Mouse (Mus musculus): Measurements from ENCODE around the gene Prr7.
A peak's percentile ranks its signal among the peaks of the same experiment; 100 is the strongest.
"Not testable (repeated sequence)": the region's sequence is repeated elsewhere in the genome, so short reads cannot be mapped to it uniquely, and the experiment has no call there.

Gene Prr7

DNA sequence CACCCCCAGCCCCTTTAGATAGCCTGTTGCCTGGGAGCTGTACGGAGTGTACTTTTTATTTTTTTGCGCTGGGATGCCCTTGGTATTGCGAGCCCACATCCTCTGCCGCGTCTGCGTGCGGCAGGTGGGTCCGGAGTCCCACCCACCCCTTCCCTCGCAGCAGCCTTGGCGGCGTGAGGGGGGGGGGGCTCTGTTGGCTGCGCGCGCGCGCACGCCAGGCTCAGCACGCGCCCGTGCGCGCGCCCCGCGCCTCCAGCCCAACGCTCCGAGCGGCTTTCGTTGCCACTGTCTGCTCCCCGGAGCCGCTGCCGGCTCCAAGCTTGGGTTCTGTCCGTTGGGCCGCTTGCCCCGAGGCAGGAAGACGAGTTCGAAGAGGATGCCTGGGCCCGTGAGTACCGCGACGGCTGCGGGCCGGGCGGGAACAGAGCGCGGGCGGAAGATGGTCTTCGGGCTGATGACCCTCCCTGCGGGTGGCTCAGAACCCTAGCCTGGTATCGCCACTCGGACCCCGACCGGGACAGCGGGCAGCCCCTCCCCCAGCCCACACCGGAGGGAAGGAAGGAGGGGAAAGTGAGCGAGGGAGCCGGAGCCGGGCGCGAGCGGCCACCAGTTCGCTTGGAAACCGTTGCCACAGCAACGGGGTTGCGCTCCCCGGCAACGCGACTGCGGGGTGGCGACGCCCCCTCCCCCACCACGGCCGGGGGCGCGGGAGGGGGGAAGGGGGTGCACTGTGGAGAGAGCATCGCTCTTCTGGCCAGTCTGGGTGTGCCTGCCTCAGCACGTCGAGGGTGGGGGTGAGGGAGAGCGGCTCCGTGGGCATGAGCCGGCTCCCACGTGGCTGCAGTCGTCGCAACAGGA lies at the start of gene Prr7:
Gene Prr7, plus strand, starts transcription at position 241 of the 858 bp plus-strand sequence.
- DNase-seq (ENCODE audit: low spot score): no peak

DNA sequence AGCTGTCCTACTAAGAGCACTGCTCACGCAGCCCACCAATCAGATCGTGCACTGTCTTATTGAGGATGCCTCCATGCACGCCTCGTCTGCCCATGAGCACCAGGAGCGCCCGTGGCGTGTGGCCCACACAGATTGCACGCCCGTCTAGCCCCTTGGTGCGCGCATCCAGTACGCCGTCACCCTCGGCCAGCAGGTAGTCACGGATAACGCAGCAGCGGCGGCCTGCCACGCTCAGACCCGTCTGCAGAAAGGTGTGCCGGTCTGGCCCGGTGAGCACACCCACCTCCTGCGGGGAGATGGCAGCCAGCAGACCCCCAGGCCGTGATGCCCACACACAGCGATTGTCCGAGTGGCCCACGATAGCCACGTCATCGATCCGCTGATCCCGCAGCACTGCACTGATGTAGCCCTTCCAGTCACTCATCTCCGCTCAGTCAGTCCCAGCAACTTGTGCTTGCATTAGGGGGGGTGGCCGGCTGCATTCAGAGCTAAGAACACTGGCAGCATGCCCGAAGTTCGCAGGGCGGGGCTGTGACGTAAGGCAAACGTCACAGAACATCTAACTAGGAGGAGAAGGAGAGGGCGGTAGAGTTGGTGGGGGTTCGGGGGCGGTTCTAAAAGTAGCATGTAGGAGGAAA lies 49.2 kb upstream of the Prr7 start, which contains the start of gene Pfn3:
Gene Pfn3, minus strand, starts transcription at position 490 of the 638 bp plus-strand sequence.
- DNase-seq (ENCODE audit: low spot score): no peak

DNA sequence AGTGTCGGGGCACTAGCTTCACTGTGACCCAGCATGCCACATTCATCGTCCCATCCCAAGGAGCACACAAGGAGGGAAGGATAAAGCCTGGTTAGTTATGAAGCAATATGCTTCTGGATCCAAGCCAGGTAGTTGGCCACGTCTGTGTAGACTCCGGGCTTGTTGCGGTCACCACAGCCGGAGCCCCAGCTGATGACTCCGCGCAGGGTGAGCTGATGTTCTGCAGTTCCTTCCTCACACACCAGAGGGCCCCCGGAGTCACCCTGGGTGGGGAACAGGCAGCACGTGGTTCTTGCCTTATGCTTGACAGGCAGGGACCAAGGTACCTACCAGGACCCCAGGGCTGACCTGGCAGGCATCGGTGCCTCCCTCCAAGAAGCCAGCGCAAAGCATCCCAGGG lies 46.1 kb upstream of the Prr7 start:
- peak; percentile 68 for DNase-seq (ENCODE audit: low spot score)

DNA sequence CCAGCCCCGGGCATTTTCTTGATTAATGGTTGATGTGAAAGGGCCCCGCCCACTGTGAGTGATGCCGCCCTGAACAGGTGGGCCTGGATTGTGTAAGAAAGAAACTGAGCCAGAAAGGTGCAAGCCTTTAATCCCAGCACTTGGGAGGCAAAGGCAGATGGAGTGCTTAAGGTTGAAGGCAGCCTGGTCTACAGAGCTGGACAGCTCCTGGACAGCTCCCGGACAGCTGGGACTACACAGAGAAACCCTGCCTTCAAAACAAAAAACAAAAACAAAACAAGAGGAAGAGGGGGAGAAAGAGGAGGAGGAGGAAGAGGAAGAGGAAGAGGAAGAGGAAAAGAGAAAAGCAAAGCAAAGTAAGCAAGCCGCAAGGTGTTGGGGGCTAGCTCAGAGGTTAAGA lies 44.9 kb upstream of the Prr7 start:
- no peak for DNase-seq (ENCODE audit: low spot score)

DNA sequence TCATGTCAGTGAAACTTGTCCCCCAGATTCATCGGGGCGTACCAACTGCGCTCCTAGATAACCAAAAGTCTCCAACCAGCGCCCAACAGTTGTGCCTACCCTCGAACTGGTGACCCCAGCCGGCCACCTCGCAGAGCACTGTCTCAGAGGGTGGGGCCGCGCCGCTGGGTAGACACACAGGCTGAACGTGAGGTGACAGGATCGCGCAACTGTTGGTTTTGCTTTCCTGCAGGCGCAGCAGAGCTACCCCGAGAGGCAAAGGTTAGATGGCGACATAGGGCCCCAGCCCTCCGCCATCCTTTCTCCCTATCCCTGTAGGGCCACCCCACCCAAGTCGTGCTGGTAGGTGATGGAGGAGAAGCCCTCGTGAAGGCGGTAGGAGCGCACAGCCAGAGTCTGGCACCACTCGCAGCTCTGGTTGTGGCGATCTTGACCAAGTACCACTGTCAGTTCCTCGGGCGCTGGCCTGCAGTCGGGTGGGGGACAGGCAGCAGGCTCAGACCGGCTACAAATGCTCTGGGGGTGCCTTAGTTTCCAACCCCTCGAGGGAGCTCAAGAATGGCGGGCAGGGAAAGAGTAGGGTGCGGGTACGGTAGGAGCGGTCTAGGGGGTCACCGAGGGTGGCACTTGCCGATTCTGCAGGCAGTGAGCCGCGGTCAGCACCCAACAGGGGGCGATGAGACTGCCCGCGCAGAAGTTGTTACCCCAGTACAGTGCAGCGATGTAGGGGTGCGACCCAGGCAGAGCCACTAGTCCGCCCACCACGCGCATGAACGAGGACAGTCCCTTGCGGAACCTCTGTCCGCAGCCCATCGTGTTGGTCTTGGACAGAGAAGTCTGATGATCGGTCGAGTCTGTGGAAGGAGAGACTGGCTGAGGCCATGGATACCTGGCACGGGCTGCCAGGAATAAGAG lies 43.8 kb upstream of the Prr7 start:
- no peak for DNase-seq (ENCODE audit: low spot score)

DNA sequence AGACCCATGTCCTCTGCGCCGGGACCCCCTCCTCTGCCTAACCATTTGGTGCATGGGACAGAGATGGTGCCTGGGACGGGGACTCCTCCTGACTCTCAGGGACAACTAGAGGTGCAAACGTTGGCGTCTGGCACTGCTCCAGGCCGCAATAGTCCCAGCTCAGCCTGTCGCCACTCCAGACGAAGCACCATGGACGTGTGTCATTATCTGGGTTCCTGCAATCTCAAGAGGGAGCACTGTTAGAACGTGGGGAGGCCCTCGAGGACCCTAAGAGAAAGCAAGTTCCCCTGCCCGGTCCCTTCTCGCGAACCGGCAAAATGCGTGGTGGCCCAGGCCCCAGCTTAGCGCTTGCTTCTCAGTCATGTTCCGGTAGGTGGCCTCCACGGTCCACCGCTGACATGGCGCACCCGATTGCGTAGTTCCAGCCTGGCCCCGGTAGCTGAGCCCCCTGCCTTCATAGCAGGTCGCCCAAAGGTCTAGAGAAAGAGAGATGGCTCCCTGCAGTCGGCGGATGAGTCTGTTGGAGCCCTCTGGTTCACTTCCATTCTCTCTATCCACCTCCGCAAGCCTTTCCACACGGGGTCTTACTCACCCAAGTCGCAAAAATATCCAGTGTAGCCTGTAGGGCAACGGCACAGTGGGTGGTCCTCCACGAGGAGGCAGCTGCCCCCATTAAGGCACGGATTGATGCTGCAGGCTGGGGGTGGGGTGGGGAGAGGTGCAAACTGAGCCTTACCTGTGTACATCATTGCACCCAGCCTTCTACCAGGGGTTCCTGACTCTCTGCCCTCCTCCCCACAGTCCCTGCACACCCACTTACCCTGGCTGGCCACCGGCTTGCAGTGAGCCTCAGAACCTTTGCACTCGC lies 42.9 kb upstream of the Prr7 start:
- DNase-seq (ENCODE audit: low spot score): no peak

DNA sequence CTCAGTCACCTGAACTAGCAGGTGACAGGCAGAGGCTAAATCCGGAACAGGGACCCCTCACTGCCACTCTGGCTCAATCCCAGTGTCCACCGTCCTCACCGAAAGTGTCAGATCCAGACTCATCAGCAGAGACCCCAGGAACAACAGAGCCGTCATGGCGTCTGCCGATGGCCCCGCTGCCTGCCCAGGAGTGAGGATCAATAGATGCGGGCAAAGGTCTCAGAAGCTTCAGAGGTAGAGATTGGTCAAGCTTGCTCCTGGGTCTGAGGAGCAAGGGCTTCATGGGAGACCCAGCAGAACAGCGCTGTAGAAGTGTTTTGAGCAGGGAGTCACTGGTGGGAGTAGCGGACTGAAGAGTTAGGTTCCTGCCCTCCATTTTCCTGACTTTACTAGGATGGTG lies 37.5 kb upstream of the Prr7 start, which contains the start of gene F12:
Gene F12, minus strand, starts transcription at position 181 of the 400 bp plus-strand sequence.
- DNase-seq (ENCODE audit: low spot score): no peak

DNA sequence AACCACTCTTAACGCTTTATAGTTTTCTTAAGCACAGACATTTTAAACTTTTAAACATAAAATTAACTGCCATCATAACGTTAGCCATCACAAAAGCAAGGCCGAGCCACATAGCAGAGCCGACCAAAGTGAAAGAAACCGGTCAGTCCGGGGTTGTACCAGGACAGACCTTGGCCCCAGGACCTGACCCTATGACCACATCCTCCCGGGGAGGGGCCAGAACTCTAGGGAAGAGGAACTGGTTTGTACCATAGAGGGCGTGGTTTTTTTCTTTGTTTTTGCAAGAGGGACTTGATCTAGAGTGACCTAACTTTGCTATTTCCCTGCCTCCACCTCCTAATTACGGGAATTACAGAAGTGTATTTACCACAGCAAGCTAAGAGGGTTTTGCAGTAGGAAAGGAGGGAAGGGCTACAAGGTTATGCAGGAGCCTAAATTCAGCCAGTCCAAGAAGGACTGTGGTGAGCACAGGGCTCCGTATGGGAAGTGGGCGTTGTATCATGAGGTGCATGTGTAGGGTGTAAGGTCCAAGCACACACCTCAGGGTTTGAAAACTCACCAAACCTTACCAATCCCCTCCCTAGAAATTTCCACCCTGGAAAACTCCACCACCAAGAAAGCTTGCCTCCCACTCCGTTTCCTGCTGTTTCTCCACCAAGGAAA lies 34.7 kb upstream of the Prr7 start:
- DNase-seq (ENCODE audit: low spot score): no peak

DNA sequence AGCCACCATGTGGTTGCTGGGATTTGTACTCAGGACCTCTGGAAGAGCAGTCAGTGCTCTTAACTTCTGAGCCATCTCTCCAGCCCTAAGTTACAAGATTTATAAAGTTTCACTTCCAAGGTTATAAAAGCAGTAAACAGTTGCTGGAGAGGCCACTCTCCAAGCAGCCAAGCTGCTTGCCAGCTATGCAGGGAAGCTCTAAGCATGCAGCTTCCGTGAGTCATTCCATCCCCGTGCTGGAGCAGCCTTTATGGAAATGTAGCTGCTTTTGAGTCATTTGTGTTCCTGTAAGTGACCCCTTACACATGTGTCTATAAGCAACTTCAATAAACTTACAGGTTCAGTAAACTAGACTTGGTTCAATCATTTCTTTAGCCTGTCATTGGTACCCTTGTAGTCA lies 33.5 kb upstream of the Prr7 start:
- no peak for DNase-seq (ENCODE audit: low spot score)

DNA sequence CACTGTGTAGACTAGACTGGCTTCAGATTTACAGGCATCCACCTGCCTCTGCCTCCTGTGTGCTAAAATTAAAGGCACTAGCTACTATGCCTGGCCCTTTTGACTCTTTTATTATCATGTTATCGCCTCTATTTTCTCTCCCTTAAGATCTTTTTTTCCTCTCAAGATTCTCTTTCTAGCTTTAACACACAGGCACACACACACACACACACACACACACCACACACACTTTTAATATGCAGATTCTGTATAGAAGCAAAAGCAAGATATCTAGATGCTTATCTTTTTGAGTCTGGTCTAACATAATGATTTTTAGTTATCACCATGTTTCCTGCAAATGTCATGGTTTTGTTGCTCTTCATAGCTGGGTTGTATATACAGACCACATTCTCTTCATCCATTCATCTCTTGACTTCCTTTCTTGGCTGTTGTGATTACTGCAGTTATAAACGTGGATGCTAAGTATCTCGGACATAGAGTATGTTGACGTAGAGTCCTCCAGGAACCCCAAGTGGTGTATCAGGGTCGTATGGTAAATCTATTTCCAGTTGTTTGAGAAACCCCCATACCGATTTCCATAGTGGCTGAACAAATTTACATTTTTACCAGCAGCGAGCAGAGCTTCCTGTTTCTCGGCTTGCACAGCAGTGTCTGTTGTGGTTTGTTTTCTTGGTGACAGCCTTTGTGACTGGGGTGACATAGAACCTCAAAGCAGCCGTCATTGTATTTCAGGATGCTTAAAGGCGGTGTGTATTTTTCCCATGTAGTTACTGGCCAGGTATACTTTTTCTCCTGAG lies 32.0 kb upstream of the Prr7 start:
- no peak for DNase-seq (ENCODE audit: low spot score)

DNA sequence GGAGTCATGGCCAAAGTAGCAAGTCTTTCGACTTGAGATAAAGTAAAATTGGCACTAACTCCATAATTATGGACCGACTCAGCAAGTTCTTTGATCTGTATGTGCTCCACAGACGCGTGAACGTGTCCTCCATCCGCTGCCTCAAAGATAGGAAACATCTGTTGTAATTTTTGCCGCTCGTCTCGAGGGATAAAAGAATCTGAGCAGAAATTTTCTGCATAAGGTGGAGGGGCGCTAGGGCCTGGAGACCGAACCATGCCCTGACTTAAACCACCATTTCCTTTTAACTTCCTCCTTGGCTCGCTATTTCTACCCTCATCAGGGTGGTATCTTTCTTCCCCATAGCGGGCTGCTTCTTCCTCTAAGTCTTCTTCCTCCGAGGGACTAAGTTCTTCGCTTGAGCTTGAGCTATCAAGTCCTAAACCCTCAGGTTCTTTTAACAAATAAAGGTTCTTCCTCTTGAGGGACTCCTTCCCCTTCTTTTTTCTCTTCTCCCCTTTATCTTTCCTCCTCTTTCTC lies 26.9 kb upstream of the Prr7 start:
- DNase-seq (ENCODE audit: low spot score): not testable (repeated sequence)

DNA sequence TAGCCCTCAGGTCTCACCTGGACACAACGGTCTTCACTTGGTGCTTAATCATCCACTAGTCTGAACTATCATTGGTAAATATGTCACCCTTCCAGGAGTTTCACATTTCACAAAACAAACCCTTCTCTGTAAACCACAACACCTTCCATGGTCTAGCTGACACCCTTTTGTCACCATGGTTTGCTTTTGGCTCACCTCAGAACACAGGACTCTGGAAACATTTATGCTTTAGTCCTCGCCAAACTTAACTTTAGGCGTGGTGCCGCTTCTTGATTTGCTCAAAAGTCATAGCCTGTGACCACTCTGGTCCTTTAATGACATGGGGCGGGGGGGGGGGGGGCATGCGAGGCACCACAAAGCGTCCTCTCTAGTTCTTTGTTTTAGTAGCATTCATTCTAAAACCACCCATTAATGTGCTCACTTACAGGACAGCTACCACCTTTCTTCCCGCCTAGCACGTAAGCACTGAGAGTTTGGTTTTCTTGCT lies 20.2 kb upstream of the Prr7 start:
- DNase-seq (ENCODE audit: low spot score): no peak

DNA sequence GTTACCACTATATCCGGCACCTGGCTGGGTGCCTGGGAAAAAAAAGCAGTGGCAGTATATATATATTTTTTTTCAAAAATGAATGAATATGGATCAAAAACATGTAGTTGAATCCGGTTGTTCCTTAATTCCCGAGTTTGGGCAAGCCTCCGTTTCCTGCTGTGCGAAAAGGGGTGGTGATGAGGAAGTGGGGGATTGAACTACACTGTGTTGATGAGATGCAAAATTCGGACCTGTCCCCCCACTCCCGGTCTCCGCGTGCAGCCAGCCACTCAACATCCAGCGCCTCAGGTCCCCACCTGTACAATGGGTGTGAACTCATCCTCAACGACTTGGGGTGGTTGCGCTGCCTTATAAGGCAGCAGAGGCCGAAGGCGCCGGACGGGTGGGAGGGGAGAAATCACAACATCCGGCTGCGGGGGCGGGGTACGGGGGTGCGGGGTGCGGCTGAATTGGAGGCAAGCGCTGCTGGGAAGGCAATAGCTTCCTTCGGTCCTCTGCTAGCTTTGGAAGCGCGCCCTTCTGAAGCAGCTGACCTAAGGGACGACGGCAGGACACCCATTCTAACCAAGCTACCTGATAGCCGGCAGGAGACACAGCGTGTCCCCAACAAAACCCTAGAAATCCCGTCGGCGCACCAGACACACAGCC lies 19.7 kb upstream of the Prr7 start:
- DNase-seq (ENCODE audit: low spot score): no peak

DNA sequence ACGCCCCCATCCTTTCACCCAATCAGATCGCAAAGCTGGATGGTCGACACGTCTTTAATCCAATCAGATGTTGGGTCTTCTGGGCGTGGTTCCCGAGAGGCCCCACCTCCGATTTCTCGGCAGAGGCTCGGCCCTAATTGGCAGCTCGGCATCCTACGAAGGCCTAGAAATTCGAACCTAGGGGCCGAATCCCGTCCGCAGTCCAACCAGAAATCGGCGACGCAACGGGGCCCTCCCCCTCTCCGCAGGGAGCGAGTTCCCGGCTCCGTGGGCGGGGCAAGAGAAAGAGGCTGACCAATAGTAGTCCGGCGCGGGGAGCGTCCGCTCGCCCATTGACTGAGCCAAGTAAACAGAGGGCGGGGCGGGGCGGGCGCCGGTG lies 19.1 kb upstream of the Prr7 start, which contains the start of gene Grk6:
Gene Grk6, plus strand, starts transcription at position 136 of the 379 bp plus-strand sequence.
- DNase-seq (ENCODE audit: low spot score): peak; percentile 97

DNA sequence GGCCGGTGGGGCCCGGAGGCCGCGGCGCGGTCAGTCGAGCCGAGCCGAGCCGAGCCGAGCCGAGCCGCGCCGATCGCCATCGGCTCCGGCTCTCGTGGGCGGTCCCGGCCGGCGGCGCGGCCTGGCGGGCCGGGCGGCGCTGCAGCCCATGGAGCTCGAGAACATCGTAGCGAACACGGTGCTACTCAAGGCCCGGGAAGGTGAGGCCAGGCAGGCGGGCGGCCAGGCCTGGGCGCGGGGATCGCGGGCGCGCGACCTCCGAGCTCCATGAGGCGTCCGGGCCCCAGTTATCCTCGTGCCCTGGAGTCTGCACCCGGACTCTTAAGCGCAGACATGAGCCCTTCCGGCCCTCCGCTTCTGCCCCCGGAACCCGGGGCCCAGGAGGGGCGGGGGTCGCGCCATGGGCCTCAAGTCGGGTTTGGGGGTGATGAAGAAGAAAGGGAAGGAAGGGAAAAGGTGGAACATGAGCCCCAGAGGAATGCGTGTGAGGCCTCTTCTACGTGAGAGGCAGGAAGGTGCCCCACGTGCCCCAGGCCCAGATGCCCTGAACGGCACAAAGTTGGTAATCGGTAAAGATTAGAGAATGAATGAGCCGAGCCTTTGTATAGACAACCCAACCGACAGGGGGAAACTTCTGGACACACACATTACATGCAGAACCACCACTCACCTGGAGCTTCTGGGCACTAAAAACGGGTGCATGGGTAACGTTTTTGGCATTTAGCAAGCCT lies 18.5 kb upstream of the Prr7 start:
- no peak for DNase-seq (ENCODE audit: low spot score)

DNA sequence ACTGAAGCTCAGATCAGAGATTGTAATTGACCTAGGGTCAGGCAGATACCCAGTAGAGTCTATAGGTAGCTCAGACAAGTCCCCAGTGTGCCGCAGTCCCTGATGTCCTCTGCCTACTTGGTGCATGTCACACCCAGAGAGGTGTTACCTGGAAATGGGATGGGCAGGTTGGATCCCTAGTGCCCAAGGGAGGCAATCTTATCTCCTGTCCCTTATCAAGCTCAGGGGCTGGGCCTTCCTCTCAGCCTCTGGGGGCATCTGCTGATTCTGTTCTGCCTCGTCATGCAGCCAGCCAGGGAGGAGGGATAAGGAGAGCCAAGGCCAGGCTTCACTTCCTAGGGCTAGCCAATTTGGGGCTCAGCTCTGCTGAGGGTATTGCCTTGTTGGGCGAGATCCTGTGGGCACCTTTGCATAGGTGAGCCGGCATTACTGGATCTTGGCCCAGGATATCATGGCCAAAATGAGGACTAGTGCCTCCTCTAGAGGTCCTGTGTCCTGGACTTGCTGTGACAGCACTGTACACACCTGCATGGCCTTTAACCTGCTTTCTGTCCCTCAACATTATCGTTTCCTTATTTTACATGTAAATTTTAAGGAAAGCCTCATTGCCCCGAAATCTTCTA lies 17.5 kb upstream of the Prr7 start:
- DNase-seq (ENCODE audit: low spot score): no peak

DNA sequence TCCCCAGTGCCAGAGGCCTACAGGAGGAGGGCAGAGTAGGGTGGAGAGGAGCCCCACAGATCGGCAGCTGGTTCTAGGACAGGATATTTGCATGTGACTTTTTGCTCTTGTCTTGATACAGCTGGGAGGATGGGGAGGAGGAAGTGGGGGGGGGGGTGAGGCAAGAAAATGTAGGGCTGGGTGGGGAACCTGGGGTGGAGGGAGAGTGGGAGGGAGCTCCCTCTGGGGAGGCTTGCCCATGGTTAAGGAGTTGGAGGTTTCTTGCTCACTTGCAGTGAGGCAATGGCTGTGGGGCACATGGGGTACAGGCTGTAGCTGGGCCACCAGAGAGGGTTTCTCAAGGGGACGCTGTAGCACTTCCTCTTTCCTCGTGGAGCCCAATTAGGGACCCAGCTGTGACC lies 16.5 kb upstream of the Prr7 start:
- DNase-seq (ENCODE audit: low spot score): no peak

DNA sequence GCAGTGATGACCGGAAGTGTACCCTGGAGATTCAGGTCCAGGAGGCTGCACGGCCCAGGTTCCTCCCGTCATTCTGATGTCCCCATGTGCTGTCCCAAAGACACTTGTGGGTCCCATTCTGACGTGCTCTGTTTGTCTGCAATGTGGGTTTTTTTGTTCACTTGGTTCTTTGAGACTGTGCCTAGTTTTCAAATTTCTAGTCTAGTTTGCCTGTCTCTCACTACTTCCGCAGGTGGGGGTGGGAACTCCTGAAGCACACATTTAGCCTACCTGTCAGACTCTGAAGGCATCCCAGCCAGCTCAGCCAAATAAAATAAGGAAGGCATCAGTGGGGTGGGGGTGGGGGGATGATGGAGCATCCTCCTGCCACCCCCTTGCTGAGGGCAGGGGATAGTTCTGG lies 15.9 kb upstream of the Prr7 start:
- DNase-seq (ENCODE audit: low spot score): no peak
